8 mouse cellular contexts compared by ENCODE assay signal in genomic region chr4:141272878-141273277, GRCm38 (mm10). TPM values are rescaled to one million over a fixed set of nuclear protein-coding genes. Genes with fewer than 3 reads are reported as not detected.
DNase-seq lines count a peak whose midpoint lies in the region; ATAC-seq and TF ChIP-seq lines count a peak whose summit lies in the region.

No protein-coding gene starts in this region.

- DNase-seq in adrenal gland, postnatal 14 days, result peak; percentile 42
- no peak for DNase-seq in adrenal gland, postnatal 10 days
- DNase-seq in right cerebral cortex, adult 18-20 months, result no peak
- DNase-seq in layer of hippocampus, adult 11-12 months (ENCODE audit: low spot score), result no peak

- H3K9ac ChIP-seq in ES-Bruce4 (ENCODE audit: low read depth, poor library complexity, severe bottlenecking), result peak overlapping the region; percentile 17; the same call in 1 of the 2 replicates
- peak overlapping the region; percentile 61; the same call in 1 of the 2 replicates for H3K9ac ChIP-seq in heart, embryonic 14.5 days (ENCODE audit: low read length)
- H3K9ac ChIP-seq in liver, embryonic 16.5 days (ENCODE audit: low read depth, low read length), result no peak overlapping the region
- H3K9ac ChIP-seq in neural tube, embryonic 12.5 days, result no peak overlapping the region

- no peaks in the 10 kb centered on the region for H3K36me3 ChIP-seq in ES-Bruce4 (ENCODE audit: control insufficient read depth, insufficient read depth, low read length, poor library complexity, severe bottlenecking)
- H3K36me3 ChIP-seq in heart, embryonic 14.5 days (ENCODE audit: control insufficient read depth, insufficient read depth, low read length), result no peaks in the 10 kb centered on the region
- H3K36me3 ChIP-seq in liver, embryonic 16.5 days (ENCODE audit: control insufficient read depth, insufficient read depth), result no peaks in the 10 kb centered on the region
- no peaks in the 10 kb centered on the region for H3K36me3 ChIP-seq in neural tube, embryonic 12.5 days

- peak overlapping the region; percentile 63 for H3K4me2 ChIP-seq in heart, embryonic 14.5 days (ENCODE audit: low read length)
- H3K4me2 ChIP-seq in liver, embryonic 16.5 days (ENCODE audit: low read depth, low read length), result peak overlapping the region; percentile 12; the same call in 1 of the 2 replicates
- H3K4me2 ChIP-seq in neural tube, embryonic 12.5 days (replicated peaks), result peak overlapping the region; percentile 18

- peak overlapping the region; percentile 31 for H3K27ac ChIP-seq in ES-Bruce4 (ENCODE audit: insufficient read depth, low read length)
- 0 out of 4 replicates have a peak overlapping the region, but pooled peaks have one; percentile 14 to 30 for H3K27ac ChIP-seq in heart, embryonic 14.5 days (replicated peaks in 1 of 2; ENCODE audit: control insufficient read depth in 1 of 2, insufficient read depth in 1 of 2, low read depth in 2 of 2, low read length in 2 of 2)
- 0 out of 2 replicates have a peak overlapping the region, but pooled peaks have one; percentile 50 for H3K27ac ChIP-seq in liver, embryonic 16.5 days (ENCODE audit: low read length)
- no peak overlapping the region for H3K27ac ChIP-seq in neural tube, embryonic 12.5 days

- peaks cover 26% of the 10 kb centered on the region for H3K4me1 ChIP-seq in ES-Bruce4 (ENCODE audit: control insufficient read depth, insufficient read depth, low read length)
- peaks cover 16 to 24% of the 10 kb centered on the region in 2 experiments; a peak in 3 of 4 replicates for H3K4me1 ChIP-seq in heart, embryonic 14.5 days (ENCODE audit: control insufficient read depth in 2 of 2, insufficient read depth in 2 of 2, low read length in 2 of 2)
- peaks cover 5% of the 10 kb centered on the region for H3K4me1 ChIP-seq in liver, embryonic 16.5 days (ENCODE audit: control insufficient read depth, low read depth, low read length)
- peaks cover 8% of the 10 kb centered on the region; the same call in 1 of the 2 replicates for H3K4me1 ChIP-seq in neural tube, embryonic 12.5 days

- no peaks in the 10 kb centered on the region for H3K9me3 ChIP-seq in ES-Bruce4 (replicated peaks; ENCODE audit: control insufficient read depth, insufficient read depth, low read length, poor library complexity, severe bottlenecking)
- no peaks in the 10 kb centered on the region for H3K9me3 ChIP-seq in heart, embryonic 14.5 days (ENCODE audit: control insufficient read depth, low read length)
- no peaks in the 10 kb centered on the region for H3K9me3 ChIP-seq in liver, embryonic 16.5 days (replicated peaks; ENCODE audit: control insufficient read depth, low read length)
- H3K9me3 ChIP-seq in neural tube, embryonic 12.5 days, result no peaks in the 10 kb centered on the region

- TF ChIP-seq CTCF in ES-Bruce4 (IDR thresholded peaks at IDR 0.05; ENCODE audit: low read depth, low read length), result no peak

- no peak for TF ChIP-seq POLR2A in ES-Bruce4 (IDR thresholded peaks at IDR 0.05; ENCODE audit: insufficient read depth, low read length)

- WGBS in heart, embryonic 14.5 days, result 15% methylated on average over 14 of the region's 14 CpGs
- 8% methylated on average over 14 of the region's 14 CpGs for WGBS in liver, embryonic 16.5 days (ENCODE audit: insufficient replicate concordance)
- WGBS in neural tube, embryonic 12.5 days, result 24% methylated on average over 14 of the region's 14 CpGs

- H3K27me3 ChIP-seq in ES-Bruce4 (ENCODE audit: control insufficient read depth, insufficient read depth, low read length, poor library complexity, severe bottlenecking), result no peaks in the 10 kb centered on the region
- no peaks in the 10 kb centered on the region for H3K27me3 ChIP-seq in heart, embryonic 14.5 days (ENCODE audit: control insufficient read depth, insufficient read depth, low read length)
- no peaks in the 10 kb centered on the region for H3K27me3 ChIP-seq in liver, embryonic 16.5 days (ENCODE audit: control insufficient read depth, insufficient read depth, low read depth, low read length)
- no peaks in the 10 kb centered on the region for H3K27me3 ChIP-seq in neural tube, embryonic 12.5 days (replicated peaks)

- H3K4me3 ChIP-seq in ES-Bruce4 (ENCODE audit: low read depth, low read length), result peak overlapping the region; percentile 26
- peak overlapping the region; percentile 19 to 22; a peak in 3 of 4 replicates for H3K4me3 ChIP-seq in heart, embryonic 14.5 days (ENCODE audit: control insufficient read depth in 1 of 2, insufficient read depth in 1 of 2, low read depth in 1 of 2, low read length in 2 of 2)
- H3K4me3 ChIP-seq in liver, embryonic 16.5 days (ENCODE audit: low read depth, low read length), result 0 out of 2 replicates have a peak overlapping the region, but pooled peaks have one; percentile 5
- no peak overlapping the region for H3K4me3 ChIP-seq in neural tube, embryonic 12.5 days

- TF ChIP-seq EP300 in ES-Bruce4 (IDR thresholded peaks at IDR 0.05; ENCODE audit: insufficient read depth, low read depth, low read length), result no peak

- no peak for ATAC-seq in heart, embryonic 14.5 days (ENCODE audit: insufficient number of reproducible peaks, insufficient read depth, low FRiP score, low read depth)
- ATAC-seq in liver, embryonic 16.5 days (ENCODE audit: low read depth), result peak; percentile 32; the same call in 1 of the 2 replicates
- no peak for ATAC-seq in neural tube, embryonic 12.5 days (ENCODE audit: low FRiP score, low read depth)

RNA-seq across cellular contexts. Expression of gene Epha2, which starts 28.2 kb away (rescaled TPM):
- total RNA-seq in adrenal gland, postnatal 14 days (2021), result 18.8 and 19.4 TPM in 2 replicates
- 10 to 100 TPM; 13.4 to 18.1 TPM for total RNA-seq in adrenal gland, postnatal 10 days (2021)
- polyA plus RNA-seq in ES-Bruce4 (2011; ENCODE audit: insufficient read depth, insufficient read length, low read depth, missing spikeins), result 44.7 and 51.3 TPM in 2 replicates
- 1.9 TPM in 2 replicates for polyA plus RNA-seq in heart, embryonic 14.5 days (2014; fragmentation: Nextera tagmentation; extraction: Ambion mirVana)
- polyA plus RNA-seq in liver, embryonic 16.5 days (2015; fragmentation: Nextera tagmentation; extraction: Ambion mirVana), result 0.53 and 0.93 TPM in 2 replicates
- polyA plus RNA-seq in neural tube, embryonic 12.5 days (2016; fragmentation: Nextera tagmentation; extraction: Ambion mirVana), result 2.7 and 3.0 TPM in 2 replicates

RNA-seq across cellular contexts. Expression of gene Arhgef19, which starts 33.6 kb away (rescaled TPM):
- 35.9 and 36.8 TPM in 2 replicates for total RNA-seq in adrenal gland, postnatal 14 days (2021)
- total RNA-seq in adrenal gland, postnatal 10 days (2021), result 10 to 100 TPM; 29.0 to 31.0 TPM
- 7.5 and 8.3 TPM in 2 replicates for polyA plus RNA-seq in ES-Bruce4 (2011; ENCODE audit: insufficient read depth, insufficient read length, low read depth, missing spikeins)
- polyA plus RNA-seq in heart, embryonic 14.5 days (2014; fragmentation: Nextera tagmentation; extraction: Ambion mirVana), result 1.1 and 2.6 TPM in 2 replicates
- 1.1 and 1.3 TPM in 2 replicates for polyA plus RNA-seq in liver, embryonic 16.5 days (2015; fragmentation: Nextera tagmentation; extraction: Ambion mirVana)
- polyA plus RNA-seq in neural tube, embryonic 12.5 days (2016; fragmentation: Nextera tagmentation; extraction: Ambion mirVana), result 1.6 and 3.1 TPM in 2 replicates

RNA-seq across cellular contexts. Expression of gene Rsg1, which starts 59.1 kb away (rescaled TPM):
- total RNA-seq in adrenal gland, postnatal 14 days (2021), result 1.1 and 1.8 TPM in 2 replicates
- total RNA-seq in adrenal gland, postnatal 10 days (2021), result 1 to 10 TPM; 1.5 to 1.7 TPM
- polyA plus RNA-seq in ES-Bruce4 (2011; ENCODE audit: insufficient read depth, insufficient read length, low read depth, missing spikeins), result 1.6 and 2.8 TPM in 2 replicates
- polyA plus RNA-seq in heart, embryonic 14.5 days (2014; fragmentation: Nextera tagmentation; extraction: Ambion mirVana), result 1.5 and 1.7 TPM in 2 replicates
- 0.99 and 1.6 TPM in 2 replicates for polyA plus RNA-seq in liver, embryonic 16.5 days (2015; fragmentation: Nextera tagmentation; extraction: Ambion mirVana)
- 5.5 TPM in 2 replicates for polyA plus RNA-seq in neural tube, embryonic 12.5 days (2016; fragmentation: Nextera tagmentation; extraction: Ambion mirVana)

Comparison
In these comparisons a context has a peak if more than half of its experiments do, and no peak if none do; other contexts are left out.
1. H3K9ac ChIP-seq: peak in ES-Bruce4 (single experiment) and heart, embryonic 14.5 days (single experiment); none in liver, embryonic 16.5 days (single experiment) and neural tube, embryonic 12.5 days (single experiment).
2. H3K4me2 ChIP-seq: peak in every context shown above with its lines; median percentile 63 in heart, embryonic 14.5 days; 18 in neural tube, embryonic 12.5 days; 12 in liver, embryonic 16.5 days.
3. RNA of gene Epha2, which starts 28.2 kb away (polyA plus RNA-seq): 44.7 to 51.3 TPM in ES-Bruce4; 2.7 to 3.0 TPM in neural tube, embryonic 12.5 days, 1.9 TPM in heart, embryonic 14.5 days and 0.53 to 0.93 TPM in liver, embryonic 16.5 days; every median in the first group is over 10 times any median in the second.